Mouse (Mus musculus) c-Kit-positive CD71-negative TER-119-negative erythroid progenitor cells, embryonic 14.5 days (primary cell): ENCODE data around the gene Cntnap1.

ENCODE experiments used
- DNase-seq: peaks from one replicate; pipeline ENCODE4 v3.0.0-alpha.2; 2013; ENCODE audit warnings: low read depth

The Cntnap1 gene

GRCm38 (mm10) chr11:101170811-101171610 is 688 bp downstream of the Cntnap1 start, which contains the start of gene Plekhh3:
Gene Plekhh3 (minus strand): TSS chr11:101171351.
- DNase-seq = peak; percentile 89

GRCm38 (mm10) chr11:101171721-101172433 is 1.6 kb downstream of the Cntnap1 start:
- peak; percentile 63 for DNase-seq

GRCm38 (mm10) chr11:101172434-101172815 is 2.1 kb downstream of the Cntnap1 start:
- no peak for DNase-seq

- no peak for DNase-seq
These were observed 2.8 kb downstream of the Cntnap1 start for GRCm38 (mm10) chr11:101173112-101173511.

GRCm38 (mm10) chr11:101173631-101174388 is 3.5 kb downstream of the Cntnap1 start:
- peak; percentile 70 for DNase-seq

GRCm38 (mm10) chr11:101174389-101174745 is 4.0 kb downstream of the Cntnap1 start:
- DNase-seq = no peak

GRCm38 (mm10) chr11:101174851-101175628 is 4.7 kb downstream of the Cntnap1 start, which contains the start of gene Ccr10:
Gene Ccr10 (minus strand): TSS chr11:101175443.
- no peak for DNase-seq

GRCm38 (mm10) chr11:101175636-101176116 is 5.4 kb downstream of the Cntnap1 start:
- no peak for DNase-seq

GRCm38 (mm10) chr11:101176117-101176691 is 5.9 kb downstream of the Cntnap1 start:
- no peak for DNase-seq

GRCm38 (mm10) chr11:101176933-101177773 is 6.8 kb downstream of the Cntnap1 start:
- no peak for DNase-seq

GRCm38 (mm10) chr11:101178061-101179058 is 8.0 kb downstream of the Cntnap1 start:
- no peak for DNase-seq

GRCm38 (mm10) chr11:101179306-101179705 is 9.0 kb downstream of the Cntnap1 start:
- DNase-seq = no peak

GRCm38 (mm10) chr11:101180261-101180660 is 9.9 kb downstream of the Cntnap1 start:
- no peak for DNase-seq

- DNase-seq = no peak
These were observed 10.8 kb downstream of the Cntnap1 start for GRCm38 (mm10) chr11:101180846-101181740.

GRCm38 (mm10) chr11:101181961-101182360 is 11.6 kb downstream of the Cntnap1 start:
- DNase-seq = no peak

- no peak for DNase-seq
These were observed 12.6 kb downstream of the Cntnap1 start for GRCm38 (mm10) chr11:101182771-101183517.

GRCm38 (mm10) chr11:101184984-101185383 is 14.7 kb downstream of the Cntnap1 start:
- no peak for DNase-seq
